Mouse (Mus musculus): ENCODE data around the gene Fcho1. TPM values are rescaled to one million over a fixed set of nuclear protein-coding genes. Genes with fewer than 3 reads are reported as not detected.

The Fcho1 gene
- polyA plus RNA-seq, 1 experiment from 2014 or later: 5.0 TPM

DNA sequence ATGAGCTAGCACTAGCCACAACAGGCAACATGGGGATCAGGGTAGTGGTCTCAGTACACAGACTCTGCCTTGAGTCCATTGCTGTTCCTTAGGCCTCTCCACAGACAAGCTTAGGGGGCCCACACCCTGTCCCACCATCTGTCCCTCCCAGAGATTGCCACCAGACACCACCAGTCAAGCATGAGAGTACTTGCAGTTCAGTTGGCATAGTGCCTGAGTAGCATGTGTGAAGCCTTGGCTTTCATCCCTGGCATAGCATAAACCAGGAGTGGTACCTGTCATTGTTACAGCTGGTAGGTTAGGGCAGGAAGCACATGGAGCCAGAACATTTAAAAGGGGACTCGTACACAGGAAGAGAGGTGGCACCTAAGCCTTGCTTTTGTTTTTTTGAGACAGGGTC lies 65.8 kb downstream of the Fcho1 start:
- Histone ChIP-seq H3K4me2 (ENCODE audit: low read depth, low read length) (no peak overlapping the region), H3K9ac (replicated peaks; ENCODE audit: low read length) (no peak overlapping the region), H3K4me1 (ENCODE audit: control insufficient read depth, insufficient read depth, low read length) (no peaks in the 10 kb centered on the region), H3K27me3 (ENCODE audit: control insufficient read depth, insufficient read depth, low read length) (peaks cover 40% of the 10 kb centered on the region), H3K9me3 (replicated peaks; ENCODE audit: control insufficient read depth, low read length) (no peaks in the 10 kb centered on the region), H3K4me3 (ENCODE audit: low read depth, low read length) (no peak overlapping the region), H3K36me3 (replicated peaks; ENCODE audit: control insufficient read depth, insufficient read depth, low read depth, low read length) (no peaks in the 10 kb centered on the region), H3K27ac (replicated peaks; ENCODE audit: low read depth, low read length) (no peak overlapping the region)
- ATAC-seq (replicated peaks; ENCODE audit: insufficient number of reproducible peaks, low FRiP score, low TSS enrichment, low read depth): no peak
- no peak for DNase-seq (ENCODE audit: low spot score)
- 65% methylated on average over 1 of the region's 1 CpGs for WGBS

DNA sequence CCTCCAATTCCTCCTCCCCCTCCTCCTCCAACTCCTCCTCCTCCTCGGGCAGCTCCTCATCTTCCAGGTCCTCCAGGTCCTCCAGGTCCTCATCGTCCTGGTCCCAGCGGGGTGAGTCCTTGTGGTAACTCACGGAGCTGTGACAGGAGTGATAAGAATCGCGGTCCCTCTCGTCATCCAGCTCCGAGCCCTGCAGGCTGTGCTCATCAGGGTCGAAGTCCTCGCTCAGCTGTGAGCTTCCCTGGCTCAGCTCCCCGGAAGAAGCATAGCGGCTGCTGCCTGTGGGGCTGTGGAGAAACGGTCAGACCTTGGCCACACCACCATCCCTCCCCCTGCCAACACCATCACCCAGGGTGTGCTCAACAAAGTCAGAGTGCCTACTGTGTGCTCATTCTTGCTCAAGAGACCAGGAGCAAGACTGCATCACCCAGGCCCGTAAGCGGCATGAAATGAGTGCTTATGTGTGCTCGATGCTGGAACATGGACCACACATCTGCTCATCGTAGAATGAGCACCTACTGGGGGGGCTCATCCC lies 66.9 kb downstream of the Fcho1 start:
- Histone ChIP-seq H3K36me3 (replicated peaks; ENCODE audit: control insufficient read depth, insufficient read depth, low read depth, low read length) (no peaks in the 10 kb centered on the region), H3K27ac (replicated peaks; ENCODE audit: low read depth, low read length) (no peak overlapping the region), H3K4me1 (ENCODE audit: control insufficient read depth, insufficient read depth, low read length) (no peaks in the 10 kb centered on the region), H3K27me3 (ENCODE audit: control insufficient read depth, insufficient read depth, low read length) (peaks cover 45% of the 10 kb centered on the region), H3K4me3 (ENCODE audit: low read depth, low read length) (no peak overlapping the region), H3K4me2 (ENCODE audit: low read depth, low read length) (no peak overlapping the region), H3K9ac (replicated peaks; ENCODE audit: low read length) (no peak overlapping the region), H3K9me3 (replicated peaks; ENCODE audit: control insufficient read depth, low read length) (no peaks in the 10 kb centered on the region)
- 28% methylated on average over 17 of the region's 17 CpGs for WGBS
- DNase-seq (ENCODE audit: low spot score): no peak
- ATAC-seq (replicated peaks; ENCODE audit: insufficient number of reproducible peaks, low FRiP score, low TSS enrichment, low read depth): no peak

Other genes with a start within 250 kb of the Fcho1 start
- 3.1 and 3.2 TPM in 2 replicates for gene Ano8, start 239.8 kb downstream of the Fcho1 start, polyA plus RNA-seq (2014; fragmentation: Nextera tagmentation; extraction: Ambion mirVana)
- 4.8 and 5.4 TPM in 2 replicates for gene Gtpbp3, start 237.6 kb downstream of the Fcho1 start, polyA plus RNA-seq (2014; fragmentation: Nextera tagmentation; extraction: Ambion mirVana)
- gene Plvap, start 214.0 kb downstream of the Fcho1 start, polyA plus RNA-seq (2014; fragmentation: Nextera tagmentation; extraction: Ambion mirVana): 48.8 and 50.3 TPM in 2 replicates
- gene Ccdc194, start 200.0 kb downstream of the Fcho1 start, polyA plus RNA-seq (2014; fragmentation: Nextera tagmentation; extraction: Ambion mirVana): 0.15 and 0.31 TPM in 2 replicates
- gene Bst2, start 188.3 kb downstream of the Fcho1 start, polyA plus RNA-seq (2014; fragmentation: Nextera tagmentation; extraction: Ambion mirVana): 3.5 and 4.3 TPM in 2 replicates
- 53.4 and 62.2 TPM in 2 replicates for gene Mvb12a, start 182.8 kb downstream of the Fcho1 start, polyA plus RNA-seq (2014; fragmentation: Nextera tagmentation; extraction: Ambion mirVana)
- 0.13 and 0.31 TPM in 2 replicates for gene Tmem221, start 166.8 kb downstream of the Fcho1 start, polyA plus RNA-seq (2014; fragmentation: Nextera tagmentation; extraction: Ambion mirVana)
- gene Nxnl1, start 159.1 kb downstream of the Fcho1 start, polyA plus RNA-seq (2014; fragmentation: Nextera tagmentation; extraction: Ambion mirVana): 0.17 TPM in 1 of 2 replicates, not detected in the other
- gene Slc27a1, start 156.8 kb downstream of the Fcho1 start, polyA plus RNA-seq (2014; fragmentation: Nextera tagmentation; extraction: Ambion mirVana): 11.2 and 14.4 TPM in 2 replicates
- gene Pgls, start 133.5 kb downstream of the Fcho1 start, polyA plus RNA-seq (2014; fragmentation: Nextera tagmentation; extraction: Ambion mirVana): 231 and 237 TPM in 2 replicates
- 2.6 and 2.7 TPM in 2 replicates for gene Fam129c, start 128.1 kb downstream of the Fcho1 start, polyA plus RNA-seq (2014; fragmentation: Nextera tagmentation; extraction: Ambion mirVana)
- gene Colgalt1, start 114.7 kb downstream of the Fcho1 start, polyA plus RNA-seq (2014; fragmentation: Nextera tagmentation; extraction: Ambion mirVana): 45.2 and 48.2 TPM in 2 replicates
- 1.2 and 1.7 TPM in 2 replicates for gene Unc13a, start 54.0 kb downstream of the Fcho1 start, polyA plus RNA-seq (2014; fragmentation: Nextera tagmentation; extraction: Ambion mirVana)
- 1.2 and 1.9 TPM in 2 replicates for gene Jak3, start 49.4 kb downstream of the Fcho1 start, polyA plus RNA-seq (2014; fragmentation: Nextera tagmentation; extraction: Ambion mirVana)
- gene Insl3, start 36.5 kb downstream of the Fcho1 start, polyA plus RNA-seq (2014; fragmentation: Nextera tagmentation; extraction: Ambion mirVana): 0.42 TPM in 1 of 2 replicates, not detected in the other
- 0.47 and 0.58 TPM in 2 replicates for gene B3gnt3, start 23.9 kb downstream of the Fcho1 start, polyA plus RNA-seq (2014; fragmentation: Nextera tagmentation; extraction: Ambion mirVana)
- 8.1 and 8.9 TPM in 2 replicates for gene Zfp709, start 156.3 kb upstream of the Fcho1 start, polyA plus RNA-seq (2014; fragmentation: Nextera tagmentation; extraction: Ambion mirVana)
- 6.5 and 7.2 TPM in 2 replicates for gene Zfp882, start 182.9 kb upstream of the Fcho1 start, polyA plus RNA-seq (2014; fragmentation: Nextera tagmentation; extraction: Ambion mirVana)
- 33.1 and 34.5 TPM in 2 replicates for gene Zfp617, start 182.9 kb upstream of the Fcho1 start, polyA plus RNA-seq (2014; fragmentation: Nextera tagmentation; extraction: Ambion mirVana)
- 30.9 and 32.1 TPM in 2 replicates for gene Zfp961, start 225.3 kb upstream of the Fcho1 start, polyA plus RNA-seq (2014; fragmentation: Nextera tagmentation; extraction: Ambion mirVana)